Mouse (Mus musculus) kidney, adult 2 months (tissue): ENCODE measurements at regions not wholly inside any gene's neighbourhood (a gene's known extent, or its start where the extent isn't known, plus 50 kb on each side); places are given as distances from the start of the nearest gene placed in this dataset.

Experiments used
- DNase-seq: peaks from one replicate; pipeline ENCODE4 v3.0.0; 2021
- H3K27ac ChIP-seq: fragments of 200-500 bp; 2 replicates; pipeline ENCODE4 v1.5.1; 2012; ENCODE audit warnings: low read depth, low read length, control low read depth, inconsistent platforms; ENCODE audit not compliant: insufficient read depth
- H3K27me3 ChIP-seq: fragments of 200-500 bp; replicated peaks from 2 replicates; pipeline ENCODE4 v1.6.1; 2012; ENCODE audit warnings: mild to moderate bottlenecking, moderate library complexity, low read length, inconsistent platforms; ENCODE audit not compliant: control insufficient read depth, insufficient read depth
- H3K36me3 ChIP-seq: fragments of 200-500 bp; 2 replicates; pipeline ENCODE4 v1.6.1; 2012; ENCODE audit warnings: mild to moderate bottlenecking, moderate library complexity, low read length, inconsistent platforms; ENCODE audit not compliant: control insufficient read depth, insufficient read depth
- H3K4me1 ChIP-seq: fragments of 200-500 bp; 2 replicates; pipeline ENCODE4 v1.6.1; 2011; ENCODE audit warnings: low read length; ENCODE audit not compliant: control insufficient read depth, insufficient read depth
- H3K4me3 ChIP-seq: fragments of 200-500 bp; 2 replicates; pipeline ENCODE4 v1.5.1; 2011; ENCODE audit warnings: mild to moderate bottlenecking, low read depth, low read length, control low read depth; ENCODE audit not compliant: insufficient read depth
- CTCF ChIP-seq: fragments of 200-500 bp; conservative IDR thresholded peaks from 2 replicates; pipeline ENCODE4 v1.5.1; 2011; ENCODE audit warnings: low read depth, mild to moderate bottlenecking, control low read depth, low read length, moderate library complexity, mixed read lengths; ENCODE audit not compliant: insufficient read depth, insufficient read length
- POLR2A ChIP-seq: fragments of 200-500 bp; IDR thresholded peaks from one replicate; pipeline ENCODE4 v1.6.1; 2011; ENCODE audit warnings: low read depth, low read length, control low read depth
- WGBS: fragments of 180-500 bp; shearing (Covaris S2); methylation state at CpG from one replicate; pipeline ENCODE4 v1.1.7; 2018; 5-methylcytosine and 5-hydroxymethylcytosine counted together

DNA sequence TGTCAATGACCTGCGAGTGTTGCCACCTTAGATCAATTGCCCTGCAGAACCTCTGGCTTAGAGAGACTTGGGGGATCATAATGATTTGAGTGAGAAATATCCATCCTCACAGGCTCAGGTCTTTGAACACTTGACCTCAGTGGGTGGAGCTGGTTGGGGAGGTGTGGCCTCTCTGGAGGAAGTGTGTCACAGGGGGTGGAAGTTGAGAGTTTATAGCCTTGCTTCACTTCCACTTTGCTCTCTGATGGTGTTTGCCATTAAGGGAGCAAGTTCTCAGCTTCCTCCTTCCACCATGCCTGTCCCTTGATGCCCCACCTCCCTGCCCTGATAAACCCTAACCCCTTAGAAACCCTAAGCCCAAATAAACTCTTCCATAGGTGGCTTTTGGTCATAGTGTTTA, 423.7 kb downstream of the Cdh26 start:
- H3K27ac ChIP-seq = no peak overlapping the region

DNA sequence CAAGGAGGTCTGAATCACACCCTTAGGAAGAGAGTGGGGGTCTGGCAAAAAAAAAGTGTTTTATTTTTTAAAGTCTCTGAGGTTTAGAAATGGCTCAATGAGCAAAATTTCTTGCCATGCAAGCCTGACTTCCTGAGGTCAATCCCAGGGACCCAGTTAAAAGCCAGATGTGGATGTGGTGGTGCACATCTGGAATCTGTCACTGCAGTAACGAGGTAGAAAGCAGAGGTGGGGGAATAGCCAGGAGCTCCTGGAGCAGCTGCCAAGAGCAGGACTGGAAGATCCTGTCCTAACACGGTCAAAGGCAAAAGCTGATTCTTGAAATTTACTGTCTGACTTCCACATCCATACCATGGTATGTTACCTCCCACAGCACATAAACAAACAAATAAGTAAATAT, 424.4 kb downstream of the Cdh26 start:
- H3K36me3 ChIP-seq = no peaks in the 10 kb centered on the region
- no peak for TF ChIP-seq CTCF
- no peak for TF ChIP-seq POLR2A
- WGBS = 35% methylated on average over 2 of the region's 2 CpGs

More for the DNA sequence above, 423.7 kb downstream of the Cdh26 start:
- H3K27me3 ChIP-seq = no peaks in the 10 kb centered on the region
- no peak overlapping the region for H3K4me3 ChIP-seq
- TF ChIP-seq CTCF (no peak), POLR2A (no peak)
- 85% methylated on average over 1 of the region's 1 CpGs for WGBS
- H3K4me1 ChIP-seq = no peaks in the 10 kb centered on the region
- DNase-seq = no peak
- no peaks in the 10 kb centered on the region for H3K36me3 ChIP-seq

DNA sequence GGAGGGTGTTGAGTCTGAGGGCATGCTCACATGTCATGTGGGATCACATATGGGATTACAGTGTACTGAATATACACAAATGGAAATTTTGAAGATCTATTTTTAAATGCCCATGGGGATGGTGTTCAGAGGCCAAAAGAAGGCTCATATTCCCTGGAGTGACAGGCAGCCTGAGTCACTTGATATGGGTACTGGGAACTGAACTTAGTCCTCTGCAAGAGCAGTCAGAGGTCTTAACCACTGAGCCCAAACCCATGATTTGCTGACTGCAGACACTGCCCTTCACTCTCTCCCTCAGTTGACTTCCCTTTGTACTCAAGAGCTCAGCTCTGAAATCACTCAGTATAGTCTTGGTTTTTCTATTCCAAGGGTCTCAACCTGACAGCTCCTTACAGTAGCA, 432.3 kb downstream of the Cdh26 start:
- H3K27ac ChIP-seq = no peak overlapping the region

More for the DNA sequence above, 424.4 kb downstream of the Cdh26 start:
- no peaks in the 10 kb centered on the region for H3K4me1 ChIP-seq
- H3K4me3 ChIP-seq = no peak overlapping the region
- H3K27ac ChIP-seq = no peak overlapping the region
- H3K27me3 ChIP-seq = no peaks in the 10 kb centered on the region
- no peak for DNase-seq

DNA sequence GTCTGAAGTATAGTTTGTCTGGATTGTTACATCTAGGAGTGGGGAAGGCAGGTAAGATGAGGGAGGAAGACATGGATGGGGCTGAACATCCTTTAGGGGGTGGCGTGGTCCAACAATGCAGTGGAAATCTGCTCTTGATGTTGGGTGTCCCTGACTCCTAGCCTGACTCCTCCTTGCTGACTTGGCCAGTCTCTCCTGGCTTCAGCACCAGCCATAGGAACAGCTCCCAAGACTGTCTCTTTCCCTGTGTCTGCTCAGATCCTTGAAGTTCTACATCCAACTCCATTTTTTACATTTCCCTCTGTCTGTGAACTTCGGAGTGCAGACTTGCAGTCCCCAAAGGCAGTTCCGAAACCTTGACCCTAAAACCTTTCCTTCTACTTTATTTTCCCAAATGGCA, 436.8 kb downstream of the Cdh26 start:
- Histone ChIP-seq H3K36me3 (no peaks in the 10 kb centered on the region), H3K4me3 (no peak overlapping the region), H3K27ac (no peak overlapping the region), H3K27me3 (no peaks in the 10 kb centered on the region), H3K4me1 (no peaks in the 10 kb centered on the region)
- peak; percentile 5 for DNase-seq
- no peak for TF ChIP-seq POLR2A
- no peak for TF ChIP-seq CTCF
- WGBS = 43% methylated on average over 3 of the region's 3 CpGs

More for the DNA sequence above, 432.3 kb downstream of the Cdh26 start:
- no peak for DNase-seq
- Histone ChIP-seq H3K27me3 (no peaks in the 10 kb centered on the region), H3K4me1 (no peaks in the 10 kb centered on the region), H3K36me3 (no peaks in the 10 kb centered on the region), H3K4me3 (no peak overlapping the region)
- TF ChIP-seq CTCF (no peak), POLR2A (no peak)

DNA sequence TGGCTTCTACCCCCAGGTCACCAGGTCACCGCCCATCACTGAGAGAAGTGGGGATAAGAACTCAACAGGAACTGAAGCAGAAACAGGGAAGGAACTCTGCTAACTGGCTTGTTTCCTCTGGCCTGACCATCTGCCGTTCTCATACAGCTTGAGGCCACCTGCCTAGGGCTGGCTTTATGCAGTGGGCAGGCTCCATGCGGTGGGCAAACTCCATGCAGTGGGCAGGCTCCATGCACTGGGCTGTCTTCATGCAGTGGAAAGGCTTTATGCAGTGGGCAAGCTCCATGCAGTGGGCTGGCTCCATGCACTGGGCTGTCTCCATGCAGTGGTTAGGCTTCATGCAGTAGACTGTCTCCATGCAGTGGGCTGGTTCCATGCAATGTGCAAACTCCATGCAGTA, 438.8 kb downstream of the Cdh26 start:
- Histone ChIP-seq H3K4me3 (no peak overlapping the region), H3K27me3 (no peaks in the 10 kb centered on the region), H3K27ac (no peak overlapping the region), H3K4me1 (no peaks in the 10 kb centered on the region), H3K36me3 (no peaks in the 10 kb centered on the region)
- TF ChIP-seq CTCF (no peak), POLR2A (no peak)
- no peak for DNase-seq
- 64% methylated on average over 3 of the region's 3 CpGs for WGBS

DNA sequence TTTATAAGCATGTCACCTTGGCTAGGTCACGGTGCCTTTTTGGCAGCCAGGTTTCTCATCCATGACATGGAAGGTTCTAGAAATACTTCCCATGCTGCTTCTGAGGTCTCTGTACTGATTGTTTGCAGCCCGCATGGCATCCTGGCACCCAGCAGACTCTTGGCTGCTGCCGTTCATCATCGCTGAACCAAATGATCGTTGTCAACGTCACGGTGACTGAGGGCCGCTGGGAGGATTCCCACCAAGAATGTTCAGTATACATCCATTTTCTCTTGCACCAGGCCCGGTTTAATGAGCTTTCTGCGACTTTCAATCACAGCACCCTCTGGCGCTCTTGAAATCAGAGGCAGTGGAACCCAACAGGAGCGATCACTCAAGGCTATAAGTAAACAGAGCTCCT, 448.1 kb downstream of the Cdh26 start:
- no peaks in the 10 kb centered on the region for H3K27me3 ChIP-seq
- WGBS = 52% methylated on average over 12 of the region's 12 CpGs
- H3K4me1 ChIP-seq = no peaks in the 10 kb centered on the region
- H3K36me3 ChIP-seq = no peaks in the 10 kb centered on the region
- no peak overlapping the region for H3K4me3 ChIP-seq
- DNase-seq = no peak
- TF ChIP-seq CTCF (no peak), POLR2A (no peak)
- no peak overlapping the region for H3K27ac ChIP-seq

DNA sequence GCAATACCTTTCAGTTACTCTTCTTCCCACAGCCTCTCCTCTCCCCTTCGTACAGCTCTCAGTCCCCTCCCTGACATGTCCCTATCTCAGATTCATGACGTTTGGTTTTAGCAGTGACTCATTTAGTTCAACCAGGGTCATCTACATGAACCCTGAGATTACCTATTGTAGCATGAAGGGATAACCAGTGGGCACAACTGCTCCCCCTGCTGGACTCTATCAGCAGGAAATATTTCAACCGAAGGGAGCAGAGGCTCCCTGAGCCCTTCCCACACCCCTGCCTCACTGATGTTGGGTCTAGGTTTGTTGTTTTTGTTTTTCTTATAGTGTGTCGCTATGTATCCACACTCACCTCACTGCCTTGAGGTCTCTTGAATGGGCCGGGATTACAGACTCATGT, 455.4 kb downstream of the Cdh26 start:
- TF ChIP-seq CTCF (peak; percentile 38), POLR2A (no peak)
- no peak overlapping the region for H3K27ac ChIP-seq
- H3K27me3 ChIP-seq = no peaks in the 10 kb centered on the region
- H3K4me1 ChIP-seq = no peaks in the 10 kb centered on the region
- DNase-seq = peak; percentile 15
- H3K4me3 ChIP-seq = no peak overlapping the region
- no peaks in the 10 kb centered on the region for H3K36me3 ChIP-seq
- 51% methylated on average over 5 of the region's 5 CpGs for WGBS

DNA sequence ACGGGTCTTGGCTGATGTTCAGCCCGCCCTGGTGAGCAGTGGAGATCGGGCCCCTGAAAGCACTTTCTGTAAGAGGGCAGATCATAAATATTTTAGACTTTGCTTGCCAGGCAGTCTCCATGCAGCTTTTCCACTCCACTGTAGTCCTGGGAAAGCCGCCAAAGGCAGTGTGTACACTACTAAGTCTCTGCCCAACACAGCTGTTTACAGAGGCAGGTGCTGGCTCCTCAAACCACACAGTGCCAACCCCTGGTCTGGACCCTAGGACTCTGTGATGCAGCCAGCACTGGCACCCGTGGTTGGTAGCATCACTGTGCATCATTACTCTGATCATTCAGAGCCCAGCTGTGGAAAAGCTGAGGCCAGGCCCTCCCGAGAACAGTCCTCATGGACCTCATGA, 458.4 kb downstream of the Cdh26 start:
- Histone ChIP-seq H3K4me1 (no peaks in the 10 kb centered on the region), H3K27ac (no peak overlapping the region), H3K27me3 (no peaks in the 10 kb centered on the region), H3K36me3 (no peaks in the 10 kb centered on the region), H3K4me3 (no peak overlapping the region)
- DNase-seq = peak; percentile 9
- TF ChIP-seq CTCF = no peak
- no peak for TF ChIP-seq POLR2A
- 68% methylated on average over 6 of the region's 6 CpGs for WGBS
